Mouse (Mus musculus) heart, embryonic 15.5 days (tissue): ENCODE results near the gene Plcb4. TPM values are rescaled to one million over a fixed set of nuclear protein-coding genes. Genes with fewer than 3 reads are reported as not detected.
A peak's percentile ranks its signal among the peaks of the same experiment; 100 is the strongest.

Source experiments
- ATAC-seq: fragments of 200-750 bp; cut with Nextera tagmentation; replicated peaks from 2 replicates; pipeline ENCODE4 v1.8.0; 2017; ENCODE audit warnings: low read depth, moderate TSS enrichment; ENCODE audit not compliant: insufficient number of reproducible peaks, insufficient read depth, low FRiP score
- H3K27ac ChIP-seq: fragments of 300-500 bp; sonication (generic); 2 replicates; pipeline ENCODE4 v1.5.1; 2015; ENCODE audit warnings: mild to moderate bottlenecking, inconsistent platforms
- H3K27me3 ChIP-seq: fragments of 300-500 bp; sonication (generic); 2 replicates; pipeline ENCODE4 v1.6.1; 2015; ENCODE audit warnings: inconsistent platforms
- H3K36me3 ChIP-seq: fragments of 300-500 bp; sonication (generic); 2 replicates; pipeline ENCODE4 v1.6.1; 2015; ENCODE audit warnings: mild to moderate bottlenecking, inconsistent platforms
- H3K4me1 ChIP-seq: fragments of 300-500 bp; sonication (generic); replicated peaks from 2 replicates; pipeline ENCODE4 v1.6.1; 2015; ENCODE audit warnings: inconsistent platforms
- H3K4me2 ChIP-seq: fragments of 300-500 bp; sonication (generic); 2 replicates; pipeline ENCODE4 v1.6.1; 2015; ENCODE audit warnings: inconsistent platforms, mild to moderate bottlenecking, moderate library complexity
- H3K4me3 ChIP-seq: fragments of 300-500 bp; sonication (generic); 2 replicates; pipeline ENCODE4 v1.5.1; 2015; ENCODE audit warnings: mild to moderate bottlenecking, inconsistent platforms
- H3K9ac ChIP-seq: fragments of 300-500 bp; sonication (generic); 2 replicates; pipeline ENCODE4 v1.6.1; 2015; ENCODE audit warnings: mild to moderate bottlenecking, inconsistent platforms
- H3K9me3 ChIP-seq: fragments of 300-500 bp; sonication (generic); replicated peaks from 2 replicates; pipeline ENCODE4 v1.6.1; 2016; ENCODE audit warnings: inconsistent platforms
- WGBS: fragments of 180-500 bp; shearing (Covaris S2); methylation state at CpG from one replicate; pipeline ENCODE4 v1.1.7; 2015; ENCODE audit warnings: mixed read lengths; 5-methylcytosine and 5-hydroxymethylcytosine counted together
- polyA plus RNA-seq: library from polyadenylated mRNA; unstranded; fragments of >200 nt; fragmentation: Nextera tagmentation; extraction: Ambion mirVana; gene quantifications from 2 replicates; pipeline ENCODE4 v1.2.1, GENCODE M21; 2015

The Plcb4 gene
- polyA plus RNA-seq, 1 experiment from 2014 or later, result 38.8 TPM

GRCm38 (mm10) chr2:135997361-135998150 is 338.7 kb downstream of the Plcb4 start:
- Histone ChIP-seq H3K4me2 (no peak overlapping the region), H3K27me3 (no peaks in the 10 kb centered on the region), H3K4me3 (no peak overlapping the region), H3K9ac (no peak overlapping the region), H3K9me3 (no peaks in the 10 kb centered on the region), H3K27ac (no peak overlapping the region), H3K36me3 (peaks cover 3% of the 10 kb centered on the region; the same call in 1 of the 2 replicates), H3K4me1 (no peaks in the 10 kb centered on the region)
- 79% methylated on average over 18 of the region's 18 CpGs for WGBS
- no peak for ATAC-seq

GRCm38 (mm10) chr2:135998886-135999285 is 340.1 kb downstream of the Plcb4 start:
- ATAC-seq, result no peak
- H3K4me1 ChIP-seq, result no peaks in the 10 kb centered on the region
- H3K27ac ChIP-seq, result no peak overlapping the region
- no peak overlapping the region for H3K4me3 ChIP-seq
- H3K9ac ChIP-seq, result no peak overlapping the region
- H3K4me2 ChIP-seq, result no peak overlapping the region
- H3K27me3 ChIP-seq, result no peaks in the 10 kb centered on the region
- H3K36me3 ChIP-seq, result peaks cover 12% of the 10 kb centered on the region
- no peaks in the 10 kb centered on the region for H3K9me3 ChIP-seq
- 90% methylated on average over 7 of the region's 7 CpGs for WGBS

- ATAC-seq, result no peak
- Histone ChIP-seq H3K36me3 (peaks cover 12% of the 10 kb centered on the region), H3K4me3 (no peak overlapping the region), H3K4me1 (no peaks in the 10 kb centered on the region), H3K27ac (no peak overlapping the region), H3K9ac (no peak overlapping the region), H3K27me3 (no peaks in the 10 kb centered on the region), H3K9me3 (no peaks in the 10 kb centered on the region), H3K4me2 (no peak overlapping the region)
- WGBS, result 65% methylated on average over 1 of the region's 1 CpGs
Observed at GRCm38 (mm10) chr2:135999361-135999760, 340.6 kb downstream of the Plcb4 start.

- Histone ChIP-seq H3K4me3 (no peak overlapping the region), H3K4me2 (no peak overlapping the region), H3K9me3 (no peaks in the 10 kb centered on the region), H3K27ac (no peak overlapping the region), H3K36me3 (peaks cover 12% of the 10 kb centered on the region), H3K4me1 (no peaks in the 10 kb centered on the region), H3K27me3 (no peaks in the 10 kb centered on the region), H3K9ac (no peak overlapping the region)
- WGBS, result 67% methylated on average over 5 of the region's 5 CpGs
- ATAC-seq, result no peak
Observed at GRCm38 (mm10) chr2:136000933-136001332, 342.1 kb downstream of the Plcb4 start.

- Histone ChIP-seq H3K4me2 (no peak overlapping the region), H3K36me3 (peaks cover 12% of the 10 kb centered on the region), H3K4me3 (no peak overlapping the region), H3K27ac (no peak overlapping the region), H3K4me1 (no peaks in the 10 kb centered on the region), H3K9me3 (no peaks in the 10 kb centered on the region), H3K9ac (no peak overlapping the region), H3K27me3 (no peaks in the 10 kb centered on the region)
- WGBS, result 51% methylated on average over 7 of the region's 7 CpGs
- no peak for ATAC-seq
Observed at GRCm38 (mm10) chr2:136002118-136002517, 343.3 kb downstream of the Plcb4 start.

- H3K27ac ChIP-seq, result no peak overlapping the region
- no peak overlapping the region for H3K4me3 ChIP-seq
- no peak for ATAC-seq
- H3K27me3 ChIP-seq, result no peaks in the 10 kb centered on the region
- 89% methylated on average over 1 of the region's 1 CpGs for WGBS
- H3K9me3 ChIP-seq, result no peaks in the 10 kb centered on the region
- H3K4me1 ChIP-seq, result no peaks in the 10 kb centered on the region
- no peak overlapping the region for H3K9ac ChIP-seq
- H3K36me3 ChIP-seq, result peaks cover 18% of the 10 kb centered on the region
- no peak overlapping the region for H3K4me2 ChIP-seq
Observed at GRCm38 (mm10) chr2:136003836-136004235, 345.0 kb downstream of the Plcb4 start.

- no peak overlapping the region for H3K27ac ChIP-seq
- H3K9me3 ChIP-seq, result no peaks in the 10 kb centered on the region
- no peak for ATAC-seq
- H3K4me2 ChIP-seq, result no peak overlapping the region
- 87% methylated on average over 5 of the region's 5 CpGs for WGBS
- H3K27me3 ChIP-seq, result no peaks in the 10 kb centered on the region
- no peak overlapping the region for H3K9ac ChIP-seq
- no peak overlapping the region for H3K4me3 ChIP-seq
- H3K36me3 ChIP-seq, result peaks cover 18% of the 10 kb centered on the region
- no peaks in the 10 kb centered on the region for H3K4me1 ChIP-seq
Observed at GRCm38 (mm10) chr2:136006280-136006679, 347.5 kb downstream of the Plcb4 start.

- H3K27ac ChIP-seq, result no peak overlapping the region
- 92% methylated on average over 9 of the region's 9 CpGs for WGBS
Observed at GRCm38 (mm10) chr2:136012759-136013158, 353.9 kb downstream of the Plcb4 start.

GRCm38 (mm10) chr2:136048464-136048863 is 389.7 kb downstream of the Plcb4 start:
- no peak overlapping the region for H3K4me3 ChIP-seq
- H3K9ac ChIP-seq, result no peak overlapping the region
- no peak for ATAC-seq
- H3K27ac ChIP-seq, result no peak overlapping the region
- no peaks in the 10 kb centered on the region for H3K36me3 ChIP-seq
- H3K27me3 ChIP-seq, result peaks cover 19% of the 10 kb centered on the region
- H3K4me1 ChIP-seq, result no peaks in the 10 kb centered on the region
- H3K9me3 ChIP-seq, result no peaks in the 10 kb centered on the region
- WGBS, result 88% methylated on average over 4 of the region's 4 CpGs
- no peak overlapping the region for H3K4me2 ChIP-seq

More at GRCm38 (mm10) chr2:136012759-136013158, 353.9 kb downstream of the Plcb4 start:
- H3K4me2 ChIP-seq, result no peak overlapping the region
- H3K9ac ChIP-seq, result no peak overlapping the region
- H3K4me1 ChIP-seq, result no peaks in the 10 kb centered on the region
- H3K4me3 ChIP-seq, result no peak overlapping the region
- H3K27me3 ChIP-seq, result no peaks in the 10 kb centered on the region
- peaks cover 8% of the 10 kb centered on the region; the same call in 1 of the 2 replicates for H3K36me3 ChIP-seq
- H3K9me3 ChIP-seq, result no peaks in the 10 kb centered on the region
- ATAC-seq, result no peak

GRCm38 (mm10) chr2:136050793-136051615 is 392.2 kb downstream of the Plcb4 start:
- ATAC-seq, result no peak
- Histone ChIP-seq H3K4me1 (no peaks in the 10 kb centered on the region), H3K27me3 (peaks cover 23% of the 10 kb centered on the region), H3K27ac (no peak overlapping the region), H3K36me3 (no peaks in the 10 kb centered on the region), H3K9ac (no peak overlapping the region), H3K4me2 (peak overlapping the region; percentile 29), H3K4me3 (0 out of 2 replicates have a peak overlapping the region, but pooled peaks have one; percentile 12), H3K9me3 (no peaks in the 10 kb centered on the region)
- 19% methylated on average over 27 of the region's 27 CpGs for WGBS

- Histone ChIP-seq H3K4me1 (no peaks in the 10 kb centered on the region), H3K27ac (no peak within 1 kb of the TSS), H3K36me3 (no peaks in the 10 kb centered on the region), H3K27me3 (peaks cover 23% of the 10 kb centered on the region), H3K9me3 (no peaks in the 10 kb centered on the region), H3K4me3 (0 out of 2 replicates have a peak within 1 kb of the TSS, but pooled peaks have one; percentile 12), H3K9ac (no peak within 1 kb of the TSS), H3K4me2 (peak within 1 kb of the TSS; percentile 29)
- WGBS, result 7% methylated on average over 8 of the region's 8 CpGs
- no peak for ATAC-seq
Observed at GRCm38 (mm10) chr2:136051688-136052289, 393.0 kb downstream of the Plcb4 start, which contains the start of gene Lamp5. Lamp5 (plus strand) TSS chr2:136052239.
